Mouse (Mus musculus) induced T-regulatory cell, adult 2 months (primary cell): ENCODE results near the gene Kdelc2.

ENCODE experiments used
- DNase-seq: peaks from one replicate; pipeline ENCODE4 v3.0.0-alpha.2; 2012; ENCODE audit warnings: low read depth

Kdelc2 gene

DNA sequence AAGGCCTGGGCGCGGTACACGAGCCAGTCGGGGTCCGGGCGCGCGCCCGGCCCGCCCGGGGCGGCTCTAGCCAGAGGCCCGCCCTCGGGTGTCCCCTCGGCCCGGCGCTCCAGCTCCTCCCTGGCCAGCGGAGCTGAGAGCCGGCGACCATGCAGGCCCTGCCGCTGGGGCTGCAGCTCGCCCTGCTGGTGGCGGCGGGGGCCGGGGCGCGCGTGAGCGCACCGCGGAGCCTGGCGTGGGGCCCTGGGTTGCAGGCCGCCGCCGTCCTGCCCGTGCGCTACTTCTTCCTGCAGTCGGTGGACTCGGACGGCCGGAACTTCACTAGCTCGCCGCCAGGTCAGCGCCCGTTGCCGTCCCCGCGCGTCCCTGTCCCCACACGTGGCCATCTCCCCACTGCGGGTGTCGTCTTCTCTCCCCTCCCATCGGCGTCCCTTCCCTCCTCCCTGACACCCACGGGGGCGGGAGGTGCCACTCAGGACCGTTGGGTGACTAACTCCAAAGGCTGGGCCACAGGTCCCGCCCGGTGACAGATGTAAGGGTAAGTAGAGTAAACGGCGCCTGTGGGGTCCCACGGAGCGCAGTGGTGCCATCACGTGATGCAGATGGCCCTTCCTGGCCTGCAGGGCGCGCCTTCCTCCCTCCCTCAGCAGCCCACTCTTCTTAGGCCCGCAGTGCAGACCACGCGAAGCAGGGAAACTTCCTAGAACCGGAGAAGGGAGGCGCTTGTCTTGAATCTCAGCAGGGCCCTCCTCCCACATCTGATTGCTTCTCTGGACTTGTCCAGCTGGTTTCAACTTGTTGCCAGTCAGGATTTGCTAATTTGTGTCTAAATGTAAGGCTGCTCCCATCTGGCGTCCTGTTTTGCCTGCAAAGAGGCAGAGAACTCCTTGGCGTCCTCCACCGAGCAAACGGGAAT, at the start of gene Kdelc2:
Kdelc2 (plus strand) TSS at position 75 of the 916 bp plus-strand sequence.
- peak; percentile 62 for DNase-seq

DNA sequence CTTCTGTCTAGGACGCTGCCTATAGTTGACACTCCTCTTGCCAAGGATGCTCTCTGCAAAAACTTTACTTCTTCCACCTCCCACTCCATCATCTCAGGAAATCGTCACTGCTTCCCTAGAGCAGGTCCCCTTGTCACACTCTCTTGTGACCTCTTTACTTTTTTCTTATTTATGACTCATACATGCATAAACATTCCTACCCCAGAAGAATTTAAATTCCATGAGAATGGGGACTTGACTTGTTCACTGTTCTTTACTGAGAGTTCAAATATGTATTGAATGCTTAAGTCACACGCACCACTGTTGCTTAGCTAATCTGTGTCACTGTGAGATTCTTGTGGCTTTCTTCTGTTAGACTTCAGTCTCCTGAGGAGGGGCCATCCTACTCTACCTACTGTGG, 48.7 kb upstream of the Kdelc2 start:
- DNase-seq: no peak

DNA sequence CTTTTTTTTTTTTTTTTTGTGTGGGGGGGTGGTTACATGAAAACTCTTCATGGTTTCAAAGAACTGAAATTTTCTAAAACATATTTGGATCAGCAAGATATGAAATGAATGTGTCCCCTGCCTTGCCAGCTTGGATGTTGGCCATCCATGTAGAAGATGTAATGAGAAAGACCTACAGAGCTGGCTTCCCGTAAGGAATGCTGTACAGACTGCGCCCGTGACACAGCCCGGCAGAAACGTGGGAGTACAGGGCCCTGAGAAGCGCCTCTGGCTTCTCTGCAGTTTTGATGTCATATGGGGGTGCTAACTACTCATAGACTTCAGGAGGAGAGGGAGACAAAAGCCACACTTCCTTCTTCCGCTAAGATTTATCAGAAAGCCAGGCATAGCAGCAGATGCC, 44.2 kb upstream of the Kdelc2 start:
- no peak for DNase-seq

DNA sequence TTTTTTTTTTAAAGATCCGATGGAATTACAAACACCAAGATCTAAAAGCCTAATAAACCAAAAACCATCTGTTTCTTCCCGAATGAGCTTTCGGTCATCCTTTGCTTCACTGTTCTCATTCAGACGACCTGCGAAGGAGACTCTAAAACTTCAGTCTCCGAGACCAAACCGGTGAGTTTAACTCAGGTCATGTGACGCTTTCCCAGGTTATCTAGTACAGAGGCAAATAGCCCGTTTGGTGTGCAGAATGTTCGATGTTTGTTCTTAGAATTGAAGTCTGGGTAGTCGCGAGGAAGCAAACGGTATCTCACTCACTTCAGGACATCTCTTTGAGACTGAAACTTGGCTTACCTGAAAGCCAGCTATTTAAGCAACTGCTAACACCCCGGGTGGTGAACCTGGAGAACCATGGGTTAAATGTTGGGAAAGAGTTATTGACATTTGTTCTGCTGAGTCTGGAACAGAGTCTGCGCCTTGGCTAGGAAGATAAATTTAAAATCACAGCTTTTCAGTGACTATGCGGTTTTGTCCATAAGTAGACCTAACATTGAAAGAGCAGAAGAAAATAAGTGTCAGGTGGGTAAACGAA, 43.4 kb upstream of the Kdelc2 start:
- DNase-seq: no peak

DNA sequence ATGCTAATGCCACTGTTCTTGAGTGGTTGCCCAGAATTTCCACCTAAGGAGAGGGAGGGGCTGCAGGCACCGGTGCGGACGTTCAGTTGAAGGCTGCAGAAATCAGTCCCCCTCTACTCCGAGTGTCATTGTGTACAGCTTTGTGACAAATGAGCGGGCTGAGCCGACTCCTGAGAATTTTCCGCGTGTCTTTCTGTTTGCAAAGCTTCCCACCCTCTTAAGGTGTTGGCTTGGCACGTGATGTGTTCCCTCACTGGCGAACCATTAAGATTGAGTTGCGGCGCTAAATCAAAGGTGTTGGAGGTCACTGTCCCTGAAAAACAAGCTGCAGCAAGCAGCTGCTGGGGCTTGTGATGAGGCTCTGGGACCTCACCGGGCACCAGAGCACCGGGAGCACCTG, 42.9 kb upstream of the Kdelc2 start:
- peak; percentile 11 for DNase-seq

DNA sequence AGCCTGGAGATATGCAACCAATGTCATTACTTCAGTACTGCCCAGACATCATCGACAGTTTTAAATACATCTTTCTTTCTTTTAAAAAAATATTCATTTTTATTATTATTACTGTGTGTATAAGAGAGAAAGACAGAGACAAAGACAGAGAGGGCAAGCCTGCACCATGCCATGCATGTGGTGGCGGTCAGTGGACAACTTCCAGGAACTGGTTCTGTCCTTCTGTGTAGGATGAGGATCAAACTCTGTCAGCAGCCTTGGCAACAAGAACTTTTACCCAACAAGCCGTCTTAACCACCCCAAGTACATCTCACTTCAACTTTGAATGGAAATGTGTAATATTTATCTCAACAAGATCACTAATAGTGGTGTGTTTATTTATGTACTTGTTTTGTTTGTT, 41.8 kb upstream of the Kdelc2 start:
- no peak for DNase-seq

DNA sequence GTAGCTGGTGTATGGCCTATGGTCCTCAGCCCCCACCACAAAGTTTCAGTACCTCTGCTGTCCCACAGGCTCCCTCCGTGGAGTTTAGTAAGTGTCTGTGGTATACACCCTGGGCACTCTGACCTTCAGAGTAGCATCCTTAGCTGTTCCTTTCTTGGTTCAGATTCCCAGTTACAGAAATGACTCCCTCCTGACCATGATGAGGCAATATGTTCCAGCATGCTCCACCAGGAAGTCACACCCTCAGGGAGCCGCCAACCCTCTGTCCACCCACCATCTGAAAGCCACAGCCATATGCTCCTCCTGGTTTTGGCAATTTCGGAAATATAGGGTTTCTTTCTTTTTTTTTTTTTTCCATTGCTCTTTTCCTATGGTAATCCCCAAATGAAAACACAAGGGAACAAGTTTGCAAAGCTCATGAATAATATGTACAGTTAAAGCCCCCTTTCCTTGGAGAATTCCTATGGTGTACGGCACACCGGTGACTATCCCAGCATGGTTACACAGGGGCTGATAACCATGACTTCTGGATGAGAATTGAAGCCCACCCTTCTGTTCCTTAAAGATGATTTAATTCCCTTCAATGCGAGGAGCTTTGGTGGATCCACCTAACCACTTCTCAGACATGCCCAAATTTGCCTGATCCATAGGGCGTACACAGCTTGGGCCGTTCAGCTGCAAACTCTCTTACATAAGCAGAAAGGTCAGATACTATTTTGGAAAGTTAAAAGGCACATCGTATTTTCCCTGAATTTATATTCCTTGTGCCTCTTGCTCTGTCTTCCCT, 39.0 kb upstream of the Kdelc2 start:
- no peak for DNase-seq

DNA sequence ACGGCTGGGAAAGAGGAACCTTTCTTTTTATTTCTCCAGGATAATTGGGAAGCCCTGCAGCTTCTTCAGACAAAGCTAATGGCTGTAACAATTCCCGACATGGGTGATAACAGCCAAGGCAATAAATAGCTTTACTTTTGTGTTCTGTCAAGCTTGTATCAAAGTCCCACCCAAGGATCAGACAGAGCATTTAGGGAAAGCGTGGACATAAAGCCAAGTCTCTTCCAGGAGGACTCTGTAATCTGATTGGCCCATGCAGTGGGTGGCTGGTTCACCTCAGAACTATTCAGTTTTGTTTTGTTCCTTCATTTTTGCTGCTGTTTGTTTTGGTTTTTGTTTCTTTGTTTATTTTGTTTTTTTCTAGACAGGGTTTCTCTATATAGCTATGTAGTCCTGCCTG, 38.1 kb upstream of the Kdelc2 start:
- no peak for DNase-seq

DNA sequence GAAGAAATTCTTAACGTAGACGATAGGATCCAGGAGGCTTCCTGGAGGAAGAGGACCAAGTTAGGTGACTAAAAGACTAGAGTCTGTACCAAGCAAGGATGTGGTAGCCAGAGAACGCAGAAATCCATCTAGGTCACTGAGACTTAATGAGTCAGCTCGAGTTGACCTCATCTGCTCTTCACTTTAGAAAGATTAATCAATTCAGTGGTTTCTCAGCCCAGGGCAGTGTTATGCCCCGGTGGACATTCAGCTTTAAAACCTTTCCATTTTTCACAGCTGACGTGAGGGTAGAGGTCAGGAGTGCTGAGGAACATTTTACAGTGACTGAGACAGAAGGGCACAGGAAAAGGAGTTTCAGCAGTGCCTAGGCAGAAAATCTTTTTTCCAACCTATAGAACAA, 37.4 kb upstream of the Kdelc2 start:
- no peak for DNase-seq

DNA sequence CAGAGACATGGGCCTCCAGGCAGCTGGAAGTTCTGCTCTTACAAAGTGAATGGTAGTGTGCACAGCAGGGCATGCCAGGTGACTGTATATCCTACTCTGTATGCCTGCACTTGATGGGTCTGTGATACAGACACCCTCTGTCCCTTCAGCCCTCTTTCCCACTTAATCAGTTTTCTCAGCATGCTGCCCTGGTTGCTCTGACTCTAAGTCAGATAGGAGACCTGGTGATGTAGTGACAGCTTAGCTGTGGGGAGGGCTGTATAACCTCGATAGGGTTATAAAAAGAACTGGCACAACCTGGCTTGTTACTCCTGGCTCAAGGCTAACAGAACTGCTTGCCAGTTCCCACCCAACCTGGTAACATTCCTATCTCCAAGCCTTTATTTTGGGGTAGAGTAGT, 34.6 kb upstream of the Kdelc2 start:
- no peak for DNase-seq

DNA sequence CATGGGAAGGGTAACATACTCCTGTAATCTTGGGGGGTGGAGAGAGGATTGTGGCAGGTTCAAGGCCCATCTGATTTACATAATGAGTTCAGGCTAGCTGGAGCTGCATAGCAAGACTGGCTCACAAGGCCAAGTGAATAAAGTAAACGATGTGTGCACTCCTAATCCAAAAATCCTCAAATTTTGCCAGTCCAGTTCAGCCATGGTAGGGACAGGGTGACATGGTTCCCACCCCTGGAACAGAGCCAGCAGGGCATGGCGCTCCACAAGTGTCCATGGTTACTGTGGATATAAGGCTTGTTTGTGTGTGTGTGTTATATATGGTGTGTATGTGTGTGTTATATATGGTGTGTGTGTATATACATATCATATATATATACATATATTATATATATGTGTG, 33.5 kb upstream of the Kdelc2 start:
- DNase-seq: no peak

DNA sequence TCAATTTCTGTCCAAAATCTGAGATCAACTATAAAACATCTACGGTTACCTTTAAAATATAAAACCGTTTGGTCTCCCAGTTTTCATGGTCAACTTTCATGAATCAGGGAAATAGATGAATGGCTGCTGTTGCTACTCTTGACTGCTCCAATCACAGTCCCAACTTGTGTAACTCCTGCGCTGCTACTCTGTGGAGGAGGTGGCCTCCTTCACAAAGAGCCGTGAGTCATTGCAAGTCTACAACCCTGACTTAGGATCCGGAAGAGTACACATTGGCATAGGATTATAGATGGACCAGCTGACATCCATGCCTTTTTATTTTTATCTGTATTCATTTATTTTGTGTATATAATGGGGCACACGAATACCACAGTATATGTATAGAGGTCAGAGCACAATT, 31.9 kb upstream of the Kdelc2 start:
- DNase-seq: no peak

DNA sequence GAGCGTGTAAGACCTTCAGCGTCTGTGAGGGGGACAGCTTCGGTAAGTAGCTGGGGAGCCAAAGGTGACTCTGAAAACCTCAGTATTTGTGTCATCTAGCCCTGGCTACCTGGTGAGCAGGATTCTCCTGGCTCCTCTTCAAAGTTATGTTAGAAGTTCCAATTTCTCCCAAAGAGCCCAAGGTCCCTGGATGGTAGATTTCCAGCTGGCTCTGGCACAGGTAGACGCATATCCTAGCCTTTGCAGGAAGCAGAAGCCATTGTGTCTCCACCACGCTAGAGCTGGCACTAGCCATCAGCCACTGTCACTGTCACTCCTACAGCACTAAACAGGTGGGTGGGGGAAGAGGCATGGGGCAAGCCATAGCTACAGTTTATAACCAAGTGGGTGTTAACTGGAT, 30.7 kb upstream of the Kdelc2 start:
- DNase-seq: no peak

DNA sequence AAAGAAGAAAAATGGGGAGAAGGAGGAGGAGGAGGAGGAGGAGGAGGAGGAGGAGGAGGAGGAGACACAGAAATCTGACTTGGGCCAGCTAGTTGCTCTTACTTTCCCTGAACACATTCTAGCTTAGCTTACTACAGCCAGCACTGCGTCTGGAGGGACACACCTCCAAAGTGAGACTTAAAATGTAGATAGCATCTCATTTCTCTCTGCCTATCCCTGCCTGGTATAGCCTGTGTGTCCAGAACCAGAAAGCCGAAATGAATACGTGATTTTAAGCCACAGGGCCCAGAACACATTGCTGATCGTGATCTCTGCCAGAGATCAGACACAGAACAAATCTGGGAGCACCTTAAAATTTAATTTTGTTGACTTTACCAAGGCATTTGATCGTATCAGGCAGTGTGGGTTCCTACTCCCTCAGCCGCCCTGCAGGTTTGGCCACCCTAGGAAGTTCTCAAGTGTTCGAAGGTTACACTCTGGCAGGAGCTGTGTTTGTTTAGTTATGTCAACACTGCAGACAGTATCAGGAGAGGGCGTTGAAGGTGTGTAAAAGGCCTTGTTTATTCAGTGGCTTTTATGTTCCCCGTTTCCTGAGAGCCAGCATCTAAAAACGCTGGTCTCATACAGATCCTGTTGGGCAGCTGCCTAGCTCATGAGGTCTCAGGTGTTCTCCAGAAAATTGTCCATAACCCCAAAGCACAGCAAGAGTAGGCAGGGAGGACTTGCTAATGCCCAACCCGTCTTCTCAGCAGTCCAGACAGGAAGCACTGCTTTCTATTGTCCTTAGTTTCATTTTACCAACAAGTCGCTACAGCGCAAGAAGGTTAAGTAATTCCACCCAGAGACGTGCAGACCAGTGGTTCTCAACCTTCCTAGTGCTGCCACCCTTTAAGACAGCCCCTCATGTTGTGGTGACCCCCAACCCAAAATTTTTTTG, 27.3 kb upstream of the Kdelc2 start:
- DNase-seq: no peak

DNA sequence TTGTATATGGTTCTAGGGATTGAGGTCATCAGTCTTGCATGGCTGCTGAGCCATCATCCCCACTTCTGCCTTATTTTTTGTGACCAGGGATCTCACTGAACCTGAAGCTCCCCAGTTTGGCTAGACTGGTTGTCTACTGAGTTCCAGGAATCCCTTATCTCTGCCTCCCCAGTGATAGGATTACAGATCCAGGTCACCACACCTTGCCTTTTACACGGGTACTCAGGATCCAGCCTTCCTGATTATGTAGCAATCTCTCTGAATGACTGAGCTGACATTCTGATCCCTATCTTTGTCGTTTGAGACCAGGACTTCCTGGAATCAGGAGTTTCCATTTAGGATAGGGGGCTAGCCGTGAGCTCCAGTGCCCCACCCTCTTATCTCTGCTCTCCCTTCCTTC, 12.5 kb upstream of the Kdelc2 start:
- DNase-seq: no peak

DNA sequence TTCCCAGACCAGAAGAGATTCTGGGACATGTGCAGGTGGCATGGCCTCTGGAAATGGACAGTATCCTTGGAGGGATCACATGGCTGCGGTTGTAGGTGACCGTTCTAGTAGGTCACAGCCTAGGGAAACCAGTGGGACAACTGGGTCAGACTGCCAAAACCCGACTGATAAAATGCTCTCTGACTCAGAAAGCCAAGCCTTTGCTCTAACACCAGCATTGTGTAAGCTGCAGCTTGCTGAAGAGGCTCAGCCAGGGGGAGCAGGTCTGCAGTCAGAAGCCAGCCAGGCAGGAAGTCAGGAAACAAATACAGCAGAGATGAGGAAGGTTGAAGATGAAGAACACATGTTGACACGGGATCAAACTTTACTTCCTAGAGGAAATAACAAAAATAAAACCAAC, 7.9 kb upstream of the Kdelc2 start:
- no peak for DNase-seq

DNA sequence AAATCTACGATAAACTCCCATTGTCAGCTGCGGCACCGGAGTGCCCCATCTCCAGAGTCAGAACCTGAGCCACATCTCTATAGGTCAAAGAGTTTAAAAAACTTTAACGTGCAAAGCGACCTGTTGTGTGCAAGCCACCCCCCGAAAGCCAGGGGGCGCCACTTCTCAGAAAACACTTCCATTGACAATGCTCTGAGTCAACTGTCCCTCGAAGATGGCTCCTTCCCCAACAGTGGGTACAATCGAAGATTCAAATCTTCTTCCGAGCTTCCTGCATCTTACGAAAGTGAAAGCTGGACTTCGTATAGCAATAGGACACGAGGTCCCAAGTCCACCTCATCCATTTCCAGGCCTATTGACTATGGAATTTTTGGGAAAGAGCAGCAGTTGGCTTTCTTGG, 7.0 kb upstream of the Kdelc2 start:
- peak; percentile 58 for DNase-seq

DNA sequence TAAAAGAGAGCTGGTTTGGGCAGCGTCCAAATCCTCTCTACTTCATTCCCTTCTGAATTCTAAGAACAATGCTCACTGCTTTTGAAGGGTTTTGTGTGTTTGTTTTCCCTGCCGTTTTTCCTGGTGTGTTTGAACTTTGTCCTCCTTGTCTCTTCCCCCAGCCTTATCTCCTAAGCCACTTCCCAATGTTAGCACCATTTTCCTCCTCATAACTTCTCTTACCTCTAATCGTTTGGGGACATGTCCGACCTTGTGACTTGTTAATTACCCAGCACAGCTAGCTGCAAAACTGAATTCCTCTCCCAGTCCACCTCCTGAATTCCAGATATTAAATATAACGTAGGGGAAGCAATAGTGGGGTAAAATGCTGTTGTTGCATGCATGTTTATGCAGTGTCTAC, 6.2 kb upstream of the Kdelc2 start:
- DNase-seq: no peak

DNA sequence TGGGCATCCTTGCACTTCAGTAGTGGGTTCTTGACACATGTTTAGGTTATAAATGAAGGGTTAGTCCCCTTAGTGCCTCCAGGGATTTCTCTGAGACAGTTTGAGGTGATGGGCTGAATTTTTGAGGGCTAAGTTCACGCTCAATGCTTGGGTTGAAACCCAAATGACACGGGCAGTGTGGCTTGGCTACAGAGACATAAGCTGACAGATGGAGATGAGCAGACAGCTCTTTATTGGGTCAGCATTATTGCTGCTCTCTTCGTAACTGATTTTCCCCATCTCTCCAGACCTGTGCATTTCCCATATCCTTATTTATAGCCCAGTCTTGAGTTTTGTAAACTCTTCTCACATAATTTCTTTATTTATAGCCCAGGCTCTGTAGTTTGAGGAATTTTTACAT, 5.7 kb upstream of the Kdelc2 start:
- DNase-seq: no peak

DNA sequence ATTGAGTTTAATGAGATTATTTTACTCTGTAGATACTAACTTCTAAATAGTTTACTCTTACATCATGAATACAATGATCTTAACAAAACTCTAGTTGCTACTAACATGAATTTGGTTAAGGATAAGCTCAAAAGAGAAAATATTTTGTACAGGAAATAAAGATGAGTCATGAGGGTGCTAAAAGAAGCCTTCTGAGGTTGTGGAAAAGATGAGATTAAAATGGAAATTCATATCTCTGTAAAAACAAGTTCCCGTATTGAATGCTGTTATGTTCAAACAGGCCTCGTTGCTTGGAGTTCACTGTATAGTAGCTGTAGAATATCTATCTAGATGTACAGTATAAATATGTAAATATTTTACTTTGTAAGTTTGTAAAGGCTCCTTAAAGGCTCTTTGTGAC, 3.2 kb upstream of the Kdelc2 start:
- peak; percentile 26 for DNase-seq

DNA sequence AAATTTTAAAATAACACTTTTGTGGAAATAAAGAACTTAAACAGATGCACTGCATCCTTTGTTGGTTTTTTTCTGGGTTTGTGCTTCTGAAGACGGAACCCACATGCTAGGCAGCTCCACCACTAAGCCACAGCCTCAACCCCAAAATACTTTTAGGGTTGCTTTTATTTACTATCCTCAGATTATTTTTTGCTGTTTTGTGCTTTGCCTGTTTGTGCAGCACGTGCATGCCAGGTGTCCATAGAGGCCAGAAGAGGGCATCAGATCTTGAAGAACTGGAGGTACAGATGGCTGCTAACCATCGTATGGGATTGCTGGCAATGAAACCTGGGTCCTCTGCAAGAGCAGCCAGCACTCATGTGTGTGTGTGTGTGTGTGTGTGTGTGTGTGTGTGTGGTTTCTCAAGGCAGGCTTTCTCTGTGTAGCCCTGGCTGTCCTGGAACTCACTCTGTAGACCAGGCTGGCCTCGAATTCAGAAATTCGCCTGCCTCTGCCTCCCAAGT, 2.7 kb upstream of the Kdelc2 start:
- DNase-seq: peak; percentile 20

DNA sequence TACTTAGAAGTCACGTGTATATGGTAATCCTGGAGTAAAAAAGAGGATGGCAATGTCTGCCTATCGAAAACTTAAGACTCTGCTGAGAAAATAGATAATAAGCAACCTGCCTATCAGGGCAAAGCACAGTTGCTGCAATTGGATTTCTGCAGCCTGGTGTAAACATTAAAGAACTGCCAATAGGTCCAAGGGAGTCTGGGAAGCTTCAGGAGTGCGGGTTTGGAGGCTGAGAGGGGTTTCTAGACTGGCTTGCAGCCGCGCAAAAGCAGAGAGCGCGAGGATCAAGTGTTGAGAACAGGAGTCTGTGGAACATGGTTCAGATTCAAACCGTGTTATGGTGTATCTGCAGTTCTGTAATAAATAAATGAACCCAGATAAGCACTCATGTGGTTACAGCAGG, 1.0 kb downstream of the Kdelc2 start:
- no peak for DNase-seq
